Mouse (Mus musculus) liver, adult (tissue): ENCODE data around the gene Atoh8.

Experiments used
- GATA4 ChIP-seq: IDR thresholded peaks from 2 replicates; pipeline ENCODE4 v1.6.1; 2014; ENCODE audit warnings: mild to moderate bottlenecking, low read length; ENCODE audit not compliant: insufficient replicate concordance

Gene Atoh8

DNA sequence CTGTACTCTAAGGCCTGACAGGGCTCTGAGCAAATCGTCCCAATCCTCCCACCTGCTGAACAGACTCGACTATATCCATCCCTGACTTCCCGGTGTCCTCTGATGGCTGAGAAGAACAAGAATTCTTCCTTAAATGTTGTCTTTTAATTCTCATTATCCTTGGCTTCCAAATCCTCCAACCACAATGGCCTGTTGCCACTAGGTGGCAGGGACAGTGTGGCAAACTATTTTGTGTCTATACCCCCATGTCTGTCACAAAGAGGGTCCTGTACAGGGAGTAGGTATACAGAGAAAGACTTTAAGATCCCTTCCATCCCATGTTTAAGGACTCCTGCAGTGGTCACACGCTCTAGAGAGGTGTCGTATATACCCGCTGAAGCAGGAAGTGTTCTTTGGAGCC, 14.1 kb downstream of the Atoh8 start:
- TF ChIP-seq GATA4, result no peak

DNA sequence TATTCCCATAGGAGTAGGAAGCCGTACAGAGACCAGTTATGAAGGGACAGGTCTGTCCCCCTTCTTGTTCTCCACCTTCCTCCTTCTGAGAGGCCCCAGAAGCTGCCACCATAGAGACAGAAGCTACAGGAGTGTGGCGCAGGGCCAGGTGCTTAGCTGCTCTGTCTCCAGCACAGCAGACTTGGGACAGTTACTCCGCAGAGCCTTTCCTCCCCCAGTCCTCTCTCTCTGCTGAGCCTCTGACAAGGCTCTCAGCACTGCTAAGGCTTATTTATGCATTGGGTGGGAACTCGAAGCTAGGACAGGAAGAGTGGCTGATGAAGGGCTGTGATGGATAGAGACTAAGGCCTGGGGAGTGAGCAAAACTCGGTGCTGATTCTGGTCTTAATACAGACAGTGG, 15.8 kb downstream of the Atoh8 start:
- no peak for TF ChIP-seq GATA4

DNA sequence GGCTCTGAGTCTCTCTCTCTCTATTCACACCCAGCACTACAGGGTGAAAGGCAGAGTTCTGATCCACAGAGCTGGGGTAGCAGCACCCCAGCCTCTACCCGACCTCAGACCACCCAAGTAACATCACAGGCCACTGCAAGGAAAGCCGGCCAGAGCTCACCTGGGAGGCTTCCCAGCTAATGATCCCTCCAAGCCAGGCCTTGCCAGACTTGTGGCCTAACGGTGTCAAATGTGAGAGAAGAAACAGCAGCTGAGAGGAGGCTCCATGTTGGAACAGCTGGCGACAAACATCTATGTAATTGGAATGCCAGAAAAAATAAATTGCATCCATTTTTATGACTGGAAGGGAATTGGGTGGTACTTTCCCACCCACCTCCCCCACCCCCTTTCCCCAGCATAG, 17.1 kb downstream of the Atoh8 start:
- no peak for TF ChIP-seq GATA4

DNA sequence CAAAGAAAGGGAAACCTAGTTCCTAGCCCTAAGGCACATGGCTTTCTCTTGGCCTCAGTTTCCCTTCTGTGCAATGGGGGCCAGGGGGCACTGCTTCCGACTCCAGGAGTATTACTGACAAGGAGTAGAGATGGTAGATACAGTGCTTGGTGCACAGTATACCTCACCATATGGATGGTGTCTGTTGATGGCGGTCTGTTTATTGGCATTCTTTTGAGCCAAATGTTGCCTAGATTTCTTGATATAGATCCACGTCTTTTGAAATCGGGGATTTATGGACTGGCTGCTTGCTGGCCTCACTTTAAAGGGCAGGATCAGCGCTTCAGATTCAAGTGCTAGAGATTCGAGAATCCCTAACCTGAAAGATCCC, 18.0 kb downstream of the Atoh8 start:
- TF ChIP-seq GATA4, result no peak

GRCm38 (mm10) chr6:72216681-72217414, 18.5 kb downstream of the Atoh8 start:
- TF ChIP-seq GATA4, result peak; percentile 87; the same call in 1 of the 2 replicates

DNA sequence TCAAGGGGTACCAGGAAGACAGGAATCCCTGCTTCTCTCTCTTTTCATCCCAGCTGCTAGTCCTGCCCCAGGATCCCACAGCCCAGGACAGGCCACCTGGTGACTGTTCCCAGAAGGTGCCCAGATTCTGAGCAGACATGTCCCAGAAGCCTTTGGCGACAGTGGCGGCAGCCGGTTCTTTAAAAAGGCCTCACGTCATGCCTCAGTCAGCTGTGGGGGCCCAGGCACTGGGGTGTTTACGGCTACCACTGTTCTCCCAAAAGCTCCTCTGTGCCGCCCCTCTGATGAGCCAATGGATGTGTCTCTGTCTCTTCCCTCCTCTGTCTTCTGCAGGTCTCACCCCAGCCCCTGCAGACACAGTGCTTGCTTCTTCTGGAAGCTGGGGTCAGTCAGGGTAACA, 19.8 kb downstream of the Atoh8 start:
- TF ChIP-seq GATA4, result no peak

GRCm38 (mm10) chr6:72211360-72211759, 24.0 kb downstream of the Atoh8 start:
- TF ChIP-seq GATA4, result no peak

DNA sequence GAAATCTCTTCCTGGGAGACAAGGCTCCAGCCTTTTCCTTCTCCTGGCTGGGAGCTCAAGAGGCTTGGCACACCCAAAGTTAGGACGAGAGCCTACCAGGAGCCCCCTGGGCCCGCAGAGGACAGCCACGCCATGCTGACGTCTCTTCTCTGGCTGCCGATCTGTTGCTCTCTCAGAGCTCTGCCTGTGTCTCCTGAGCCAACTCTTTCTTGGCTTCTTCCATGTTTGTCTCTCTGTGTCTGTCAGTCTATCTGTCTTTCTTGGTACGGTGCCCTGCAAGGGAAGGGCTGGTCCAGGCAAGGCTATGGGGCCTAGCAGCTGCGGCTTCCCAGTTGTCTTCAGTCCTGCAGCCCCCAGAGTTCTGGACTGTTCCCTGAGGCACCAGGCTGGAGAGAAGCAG, 24.6 kb downstream of the Atoh8 start:
- TF ChIP-seq GATA4, result no peak

GRCm38 (mm10) chr6:72209738-72210137, 25.6 kb downstream of the Atoh8 start:
- no peak for TF ChIP-seq GATA4

- TF ChIP-seq GATA4, result no peak
Observed at GRCm38 (mm10) chr6:72208406-72209045, 26.9 kb downstream of the Atoh8 start.

- TF ChIP-seq GATA4, result no peak
Observed at GRCm38 (mm10) chr6:72206021-72206420, 29.4 kb downstream of the Atoh8 start.

GRCm38 (mm10) chr6:72204858-72205257, 30.5 kb downstream of the Atoh8 start:
- TF ChIP-seq GATA4, result no peak

DNA sequence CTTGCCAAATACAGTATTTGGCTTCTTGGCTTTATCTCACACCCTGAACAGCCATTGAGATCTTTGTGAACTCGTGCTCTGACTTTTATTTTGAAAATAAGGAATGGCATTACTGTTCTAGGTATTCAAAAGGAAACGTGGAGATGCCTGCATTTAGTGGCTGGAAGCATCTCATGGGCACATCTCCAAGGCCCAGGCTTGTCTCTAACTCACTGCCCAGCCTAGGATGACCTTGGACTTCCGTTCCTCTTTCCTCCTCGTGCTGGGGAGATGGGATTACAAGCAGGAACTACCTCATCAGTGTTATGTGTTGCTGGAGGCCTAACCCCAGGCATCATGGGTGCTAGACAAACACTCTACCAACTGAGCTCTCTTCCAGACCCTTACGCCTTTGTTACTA, 32.1 kb downstream of the Atoh8 start:
- peak; percentile 35; the same call in 1 of the 2 replicates for TF ChIP-seq GATA4

DNA sequence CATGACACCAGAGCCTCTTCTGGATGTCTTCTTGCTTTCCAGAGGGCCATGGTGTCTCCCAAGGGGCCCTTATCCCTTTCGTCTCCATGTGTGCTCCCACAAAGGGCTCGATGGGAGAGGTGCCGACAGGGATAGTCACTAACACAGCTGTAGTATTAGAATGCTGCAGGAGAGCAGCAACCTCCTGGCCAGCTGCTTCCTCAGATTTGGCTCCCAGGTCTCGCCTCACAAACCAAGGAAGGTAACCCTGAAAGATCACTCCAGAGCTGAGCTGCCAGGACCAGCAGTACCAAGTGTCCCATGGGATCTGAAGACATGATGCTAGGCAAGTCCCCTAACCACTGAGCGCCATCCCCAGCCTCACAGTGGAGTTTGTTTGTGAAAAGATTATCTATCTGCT, 32.6 kb downstream of the Atoh8 start:
- TF ChIP-seq GATA4, result no peak

DNA sequence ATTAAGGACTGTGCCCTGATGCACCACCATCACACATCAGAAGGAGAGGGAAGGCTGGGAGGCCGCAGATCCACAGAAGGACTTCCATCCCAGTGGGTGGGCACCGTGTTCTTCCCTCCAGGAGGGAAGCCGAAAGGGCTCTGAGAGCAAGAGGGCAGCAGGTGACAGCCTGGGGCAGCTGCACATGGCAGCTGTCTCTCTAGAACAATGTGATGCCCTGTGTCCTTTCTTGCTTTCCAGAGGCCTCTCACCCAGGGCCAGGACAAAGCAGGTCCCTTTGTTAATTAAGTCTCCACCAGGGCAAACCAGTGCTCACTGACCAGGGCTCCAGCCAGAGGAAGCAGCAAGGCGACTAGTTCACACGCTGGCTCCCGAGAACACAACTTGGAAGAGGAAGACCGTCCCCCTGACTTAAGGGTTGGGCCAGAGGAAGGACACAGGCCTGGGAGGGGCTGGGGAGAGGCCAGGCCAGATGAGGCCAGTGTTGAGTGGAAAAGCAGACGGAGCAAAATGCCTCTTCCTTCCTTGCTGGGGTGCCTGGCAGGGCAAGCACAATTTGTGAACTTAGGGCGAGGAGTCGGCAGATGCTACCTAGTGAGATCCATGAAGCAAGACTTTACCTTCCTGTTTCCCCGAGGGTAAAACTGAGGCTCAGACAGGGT, 34.7 kb downstream of the Atoh8 start:
- peak; percentile 59; the same call in 1 of the 2 replicates for TF ChIP-seq GATA4

DNA sequence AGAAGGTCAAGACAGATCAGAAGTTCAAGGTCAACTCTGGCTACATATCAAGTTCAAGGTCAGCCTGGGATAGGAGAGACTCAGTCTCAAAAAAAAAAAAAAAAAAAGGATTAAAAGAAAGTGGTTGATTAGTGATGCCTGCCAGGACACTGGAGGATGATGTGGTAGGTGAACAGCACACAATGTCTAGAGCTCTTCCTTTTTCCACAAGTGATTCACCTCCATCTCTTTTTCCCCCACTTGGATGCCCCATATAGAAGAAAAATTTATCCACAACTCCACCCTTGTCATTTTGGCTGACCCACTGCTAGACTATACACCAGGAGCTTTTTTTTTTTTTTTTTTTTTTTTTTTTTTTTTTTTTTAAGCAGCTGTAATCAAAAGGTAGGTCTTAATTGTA, 37.9 kb downstream of the Atoh8 start:
- no peak for TF ChIP-seq GATA4
